Mouse (Mus musculus) testis, adult 2 months (tissue): ENCODE measurements around the gene Wnt3a. TPM values are rescaled to one million over a fixed set of nuclear protein-coding genes. Genes with fewer than 3 reads are reported as not detected.

ENCODE experiments used
- H3K27ac ChIP-seq: fragments of 200-500 bp; 2 replicates; pipeline ENCODE4 v1.5.1; 2012; ENCODE audit warnings: low read depth, low read length; ENCODE audit not compliant: control insufficient read depth, insufficient read depth
- H3K27me3 ChIP-seq: fragments of 200-500 bp; 2 replicates; pipeline ENCODE4 v1.6.1; 2012; ENCODE audit warnings: mild to moderate bottlenecking, low read length, moderate library complexity; ENCODE audit not compliant: control insufficient read depth, insufficient read depth
- H3K36me3 ChIP-seq: fragments of 200-500 bp; 2 replicates; pipeline ENCODE4 v1.6.1; 2012; ENCODE audit warnings: mild to moderate bottlenecking, low read length; ENCODE audit not compliant: control insufficient read depth, insufficient read depth
- H3K4me1 ChIP-seq: fragments of 200-500 bp; 2 replicates; pipeline ENCODE4 v1.6.1; 2012; ENCODE audit warnings: low read length; ENCODE audit not compliant: control insufficient read depth, insufficient read depth
- H3K4me3 ChIP-seq: fragments of 200-500 bp; 2 replicates; pipeline ENCODE4 v1.5.1; 2012; ENCODE audit warnings: low read depth, mild to moderate bottlenecking, low read length, moderate library complexity, mixed read lengths; ENCODE audit not compliant: control insufficient read depth
- CTCF ChIP-seq: fragments of 200-500 bp; IDR thresholded peaks from 2 replicates; pipeline ENCODE4 v1.5.1; 2012; ENCODE audit warnings: low read depth, mild to moderate bottlenecking, inconsistent platforms, low read length, moderate library complexity; ENCODE audit not compliant: control insufficient read depth, insufficient read depth, insufficient replicate concordance
- POLR2A ChIP-seq: fragments of 200-500 bp; IDR thresholded peaks from 2 replicates; pipeline ENCODE4 v1.6.1; 2012; ENCODE audit warnings: low read depth, mild to moderate bottlenecking, inconsistent platforms, low read length, moderate library complexity; ENCODE audit not compliant: control insufficient read depth
- polyA plus RNA-seq: library from polyadenylated mRNA; depleted of rRNA; stranded (reverse); fragments of >200 nt; gene quantifications from 2 replicates; pipeline ENCODE4 v1.2.3, GENCODE M21; 2012

The Wnt3a gene
- polyA plus RNA-seq, 1 experiment, result 3.1 TPM

DNA sequence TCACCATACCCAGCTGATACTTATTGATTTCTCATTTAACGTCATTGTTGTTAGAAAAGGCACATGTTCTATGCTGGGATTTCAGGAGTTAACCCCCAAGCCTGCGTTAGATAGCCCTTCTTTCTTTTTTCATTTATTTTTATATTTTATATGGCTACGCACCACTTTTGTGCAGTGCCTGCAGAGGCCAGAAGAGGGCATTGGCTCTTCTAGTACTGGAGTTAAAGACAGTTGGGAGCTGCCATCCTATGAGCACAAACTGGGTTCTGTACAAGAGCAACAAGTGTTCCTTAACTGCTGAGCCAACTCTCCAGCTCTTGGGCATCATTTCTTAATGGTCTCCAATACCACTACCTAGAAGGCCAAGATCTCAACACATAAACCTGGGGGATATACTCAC is 9.6 kb upstream of the Wnt3a start:
- TF ChIP-seq POLR2A, result no peak
- Histone ChIP-seq H3K27me3 (no peaks in the 10 kb centered on the region), H3K27ac (no peak overlapping the region), H3K4me3 (no peak overlapping the region), H3K36me3 (no peaks in the 10 kb centered on the region), H3K4me1 (no peaks in the 10 kb centered on the region)

DNA sequence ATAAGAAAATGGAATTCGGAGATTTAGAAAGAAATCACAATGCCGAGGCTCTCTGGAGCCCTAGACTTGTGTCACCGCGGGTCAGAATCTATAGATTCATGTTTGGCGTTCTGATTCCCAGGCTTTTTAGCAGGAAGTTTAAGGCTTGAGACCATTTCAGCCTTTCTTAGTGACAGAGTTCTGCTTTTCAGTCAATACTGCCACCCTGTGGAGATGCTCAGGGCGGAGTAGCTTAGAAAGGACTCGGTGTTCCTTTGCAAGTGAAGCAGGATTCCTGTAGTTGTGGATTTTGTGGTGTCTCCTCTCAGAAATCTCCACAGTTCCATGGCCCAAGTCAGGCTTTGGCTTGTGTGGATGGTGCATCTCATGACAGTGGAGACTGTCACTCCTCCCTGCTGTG is 7.4 kb upstream of the Wnt3a start:
- Histone ChIP-seq H3K36me3 (no peaks in the 10 kb centered on the region), H3K27ac (no peak overlapping the region), H3K4me1 (no peaks in the 10 kb centered on the region), H3K4me3 (no peak overlapping the region), H3K27me3 (no peaks in the 10 kb centered on the region)
- no peak for TF ChIP-seq CTCF
- TF ChIP-seq POLR2A, result no peak

DNA sequence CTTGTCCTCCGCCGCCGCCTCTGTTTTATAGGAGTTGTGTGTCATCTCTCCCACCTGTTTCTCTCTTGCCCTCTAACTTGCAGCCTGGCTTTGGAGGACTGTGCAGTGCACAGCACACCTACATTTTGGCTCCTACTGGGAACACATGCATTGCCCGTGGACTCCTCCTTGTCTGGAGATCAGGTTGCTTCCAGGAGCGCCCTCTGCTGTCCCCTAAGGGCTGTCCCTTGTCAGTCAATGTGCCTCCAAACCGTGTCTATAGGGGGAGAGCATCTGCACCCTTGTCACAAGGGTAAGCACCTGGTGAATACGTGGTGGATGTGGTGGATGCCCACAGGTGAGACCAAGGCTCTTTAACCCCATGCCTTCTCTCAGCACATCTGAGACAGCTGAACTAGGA is 3.1 kb upstream of the Wnt3a start:
- Histone ChIP-seq H3K27me3 (no peaks in the 10 kb centered on the region), H3K4me1 (peaks cover 12% of the 10 kb centered on the region), H3K36me3 (no peaks in the 10 kb centered on the region), H3K4me3 (no peak overlapping the region), H3K27ac (no peak overlapping the region)
- TF ChIP-seq CTCF (peak; percentile 60; the same call in 1 of the 2 replicates), POLR2A (no peak)

DNA sequence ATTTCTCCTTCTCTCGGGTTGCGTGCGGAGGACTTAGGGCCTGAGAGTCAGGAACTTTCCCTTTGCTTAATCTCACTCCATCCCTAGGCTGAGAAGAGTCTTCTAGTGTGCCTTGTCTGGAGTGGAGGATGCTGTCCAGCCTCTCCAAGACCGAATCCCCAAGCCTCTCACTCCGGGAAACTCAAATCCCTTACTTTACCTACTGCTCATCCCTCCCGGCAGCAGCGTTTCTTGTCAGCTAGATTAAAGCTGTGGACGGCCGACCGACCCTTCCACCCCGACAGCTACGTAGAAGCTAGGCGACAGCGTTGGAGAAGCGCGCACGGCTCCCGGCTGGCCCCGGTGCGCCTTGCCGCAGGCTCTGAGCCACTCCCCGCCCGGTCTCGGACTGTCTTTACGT is 846 bp downstream of the Wnt3a start:
- no peak overlapping the region for H3K27ac ChIP-seq
- no peak for TF ChIP-seq CTCF
- no peak for TF ChIP-seq POLR2A
- no peak overlapping the region; the same call in 1 of the 2 replicates for H3K4me3 ChIP-seq
- H3K36me3 ChIP-seq, result no peaks in the 10 kb centered on the region
- H3K4me1 ChIP-seq, result peaks cover 12% of the 10 kb centered on the region
- no peaks in the 10 kb centered on the region for H3K27me3 ChIP-seq

DNA sequence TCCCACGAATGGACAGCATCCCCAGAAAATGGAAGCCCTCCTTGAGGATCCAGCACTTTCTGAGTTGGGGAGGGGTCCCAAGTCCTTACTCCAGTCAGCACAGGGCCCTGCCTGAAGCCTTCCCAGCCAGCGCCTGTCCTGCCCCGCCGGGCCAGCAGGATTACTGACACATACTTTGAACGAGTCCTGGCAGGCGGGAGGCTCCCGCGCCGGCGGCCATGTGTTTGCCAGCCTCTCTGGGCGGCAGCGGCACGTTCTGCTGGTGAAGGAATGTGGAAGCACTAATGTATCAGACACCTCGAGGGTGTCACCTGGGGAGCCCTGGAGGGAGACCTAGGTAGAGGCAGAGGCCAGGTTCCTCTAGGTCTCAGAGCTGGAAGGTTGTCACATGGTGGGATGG is 6.4 kb downstream of the Wnt3a start:
- H3K27ac ChIP-seq, result no peak overlapping the region
- H3K4me3 ChIP-seq, result no peak overlapping the region
- peaks cover 5% of the 10 kb centered on the region; the same call in 1 of the 2 replicates for H3K4me1 ChIP-seq
- H3K27me3 ChIP-seq, result no peaks in the 10 kb centered on the region
- no peak for TF ChIP-seq CTCF
- TF ChIP-seq POLR2A, result no peak
- no peaks in the 10 kb centered on the region for H3K36me3 ChIP-seq

DNA sequence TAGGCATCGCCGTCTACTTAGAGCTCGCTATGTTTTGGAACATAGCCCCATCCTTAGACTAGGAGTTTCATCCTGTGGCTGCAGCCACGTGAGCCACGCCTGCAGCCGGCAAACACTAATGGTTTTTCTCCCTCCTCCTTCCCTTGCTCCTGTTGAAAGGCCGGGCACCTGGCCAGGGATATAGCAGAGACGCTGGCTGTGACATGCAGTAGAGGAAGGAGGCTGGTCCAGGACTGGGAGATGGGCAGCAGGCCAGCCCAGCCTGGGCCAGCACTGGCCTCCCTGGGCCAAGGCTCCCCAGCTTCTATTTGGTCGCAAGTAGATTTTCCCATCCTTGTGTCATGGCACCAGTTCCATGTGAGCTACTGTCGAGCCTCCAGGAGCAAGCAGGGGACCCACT is 7.6 kb downstream of the Wnt3a start:
- no peaks in the 10 kb centered on the region for H3K36me3 ChIP-seq
- no peaks in the 10 kb centered on the region for H3K4me1 ChIP-seq
- no peaks in the 10 kb centered on the region for H3K27me3 ChIP-seq
- H3K4me3 ChIP-seq, result no peak overlapping the region
- no peak overlapping the region for H3K27ac ChIP-seq
- TF ChIP-seq POLR2A, result no peak
- no peak for TF ChIP-seq CTCF

DNA sequence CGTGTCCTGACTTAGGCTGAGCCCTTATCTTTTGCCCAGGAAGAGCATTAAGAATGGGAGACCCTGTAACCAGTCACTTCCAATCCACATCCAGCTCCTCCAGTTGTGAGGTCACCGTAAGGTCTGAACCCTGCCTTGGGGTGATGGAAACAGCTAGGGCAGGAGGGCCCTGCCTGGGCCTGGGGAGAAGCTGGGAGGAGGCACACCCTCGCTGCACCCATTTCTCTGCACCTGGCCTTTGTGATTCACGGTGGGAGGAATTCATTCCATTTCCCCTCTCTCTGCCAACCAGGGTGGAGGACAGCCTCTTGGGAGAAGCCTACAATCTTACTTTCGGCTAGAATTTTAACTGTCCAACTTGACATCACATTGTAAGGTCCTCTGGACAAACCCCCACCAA is 8.4 kb downstream of the Wnt3a start:
- no peak overlapping the region for H3K27ac ChIP-seq
- TF ChIP-seq POLR2A (no peak), CTCF (no peak)
- no peaks in the 10 kb centered on the region for H3K4me1 ChIP-seq
- H3K36me3 ChIP-seq, result no peaks in the 10 kb centered on the region
- H3K27me3 ChIP-seq, result no peaks in the 10 kb centered on the region
- H3K4me3 ChIP-seq, result no peak overlapping the region

DNA sequence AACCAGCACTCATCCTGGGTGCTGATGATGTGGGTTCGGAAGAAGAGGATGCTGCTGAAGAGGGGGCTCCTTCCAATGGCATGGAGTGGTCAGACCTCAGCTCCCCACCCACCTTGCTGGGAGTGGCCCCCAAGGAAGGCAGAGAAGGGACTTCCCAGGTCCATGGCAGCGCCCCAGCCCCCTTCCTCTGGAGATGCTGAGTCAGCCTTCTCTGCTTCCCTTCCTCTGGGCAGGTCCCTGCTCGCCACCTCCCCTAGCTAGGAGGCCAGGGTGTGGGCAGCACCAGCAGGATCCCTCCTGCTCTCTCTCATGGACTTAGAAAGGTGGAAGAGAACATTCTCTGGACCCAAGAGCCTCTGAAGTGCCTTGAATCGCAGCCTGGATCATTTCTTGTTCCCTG is 12.5 kb downstream of the Wnt3a start:
- no peaks in the 10 kb centered on the region for H3K27me3 ChIP-seq

More for the DNA sequence above, 12.5 kb downstream of the Wnt3a start:
- Histone ChIP-seq H3K4me3 (no peak overlapping the region), H3K36me3 (no peaks in the 10 kb centered on the region), H3K27ac (no peak overlapping the region), H3K4me1 (no peaks in the 10 kb centered on the region)
- no peak for TF ChIP-seq CTCF
- TF ChIP-seq POLR2A, result no peak
